Mouse (Mus musculus): Measurements from ENCODE around the gene 4930438A08Rik. TPM values are rescaled to one million over a fixed set of nuclear protein-coding genes. Genes with fewer than 3 reads are reported as not detected.
A peak's percentile ranks its signal among the peaks of the same experiment; 100 is the strongest.

Gene 4930438A08Rik
- polyA plus RNA-seq, 2 experiments = 0.09 to 0.47 TPM

GRCm38 (mm10) chr11:58306860-58307308 lies 32.3 kb downstream of the 4930438A08Rik start, which contains the start of gene Zfp692:
Zfp692 (plus strand) TSS chr11:58307069.
- H3K27ac ChIP-seq (replicated peaks; ENCODE audit: low read depth, low read length) = peak within 1 kb of the TSS; percentile 73
- TF ChIP-seq POLR2A (IDR thresholded peaks at IDR 0.05; ENCODE audit: borderline replicate concordance, extremely low read depth, insufficient read depth, insufficient read length) = no peak
- WGBS = under 1% methylated on average over 34 of the region's 34 CpGs

GRCm38 (mm10) chr11:58307411-58308080 lies 32.9 kb downstream of the 4930438A08Rik start:
- Histone ChIP-seq H3K9me3 (ENCODE audit: control insufficient read depth, low read length) (no peaks in the 10 kb centered on the region), H3K4me2 (replicated peaks; ENCODE audit: low read depth, low read length, severe bottlenecking) (peak overlapping the region; percentile 88), H3K4me1 (ENCODE audit: control insufficient read depth, insufficient read depth, low read length) (peaks cover 15% of the 10 kb centered on the region), H3K36me3 (ENCODE audit: control insufficient read depth, insufficient read depth, low read length) (no peaks in the 10 kb centered on the region), H3K9ac (ENCODE audit: low read depth, low read length, severe bottlenecking) (peak overlapping the region; percentile 64), H3K4me3 (replicated peaks; ENCODE audit: low read length) (peak overlapping the region; percentile 49), H3K27ac (replicated peaks; ENCODE audit: low read depth, low read length) (peak overlapping the region; percentile 73), H3K27me3 (ENCODE audit: control insufficient read depth, insufficient read depth, low read length) (no peaks in the 10 kb centered on the region)
- peak; percentile 75 for DNase-seq (ENCODE audit: low spot score)
- WGBS = 0% methylated on average over 37 of the region's 42 CpGs
- no peak for TF ChIP-seq POLR2A (IDR thresholded peaks at IDR 0.05; ENCODE audit: borderline replicate concordance, extremely low read depth, insufficient read depth, insufficient read length)
- ATAC-seq (ENCODE audit: low FRiP score, low read depth) = peak; percentile 60

More at GRCm38 (mm10) chr11:58306860-58307308, 32.3 kb downstream of the 4930438A08Rik start, which contains the start of gene Zfp692:
- H3K36me3 ChIP-seq (ENCODE audit: control insufficient read depth, insufficient read depth, low read length) = no peaks in the 10 kb centered on the region
- ATAC-seq (ENCODE audit: low FRiP score, low read depth) = peak; percentile 66
- H3K4me2 ChIP-seq (replicated peaks; ENCODE audit: low read depth, low read length, severe bottlenecking) = peak within 1 kb of the TSS; percentile 88
- no peaks in the 10 kb centered on the region for H3K9me3 ChIP-seq (ENCODE audit: control insufficient read depth, low read length)
- H3K4me1 ChIP-seq (ENCODE audit: control insufficient read depth, insufficient read depth, low read length) = peaks cover 15% of the 10 kb centered on the region
- peak within 1 kb of the TSS; percentile 64 for H3K9ac ChIP-seq (ENCODE audit: low read depth, low read length, severe bottlenecking)
- peak; percentile 96 for DNase-seq (ENCODE audit: low spot score)
- H3K4me3 ChIP-seq (replicated peaks; ENCODE audit: low read length) = peak within 1 kb of the TSS; percentile 49
- H3K27me3 ChIP-seq (ENCODE audit: control insufficient read depth, insufficient read depth, low read length) = no peaks in the 10 kb centered on the region

GRCm38 (mm10) chr11:58308661-58309060 lies 34.1 kb downstream of the 4930438A08Rik start:
- Histone ChIP-seq H3K27ac (replicated peaks; ENCODE audit: low read depth, low read length) (no peak overlapping the region), H3K9ac (ENCODE audit: low read depth, low read length, severe bottlenecking) (no peak overlapping the region), H3K4me3 (replicated peaks; ENCODE audit: low read length) (no peak overlapping the region), H3K36me3 (ENCODE audit: control insufficient read depth, insufficient read depth, low read length) (no peaks in the 10 kb centered on the region), H3K27me3 (ENCODE audit: control insufficient read depth, insufficient read depth, low read length) (no peaks in the 10 kb centered on the region), H3K4me2 (replicated peaks; ENCODE audit: low read depth, low read length, severe bottlenecking) (no peak overlapping the region), H3K9me3 (ENCODE audit: control insufficient read depth, low read length) (no peaks in the 10 kb centered on the region), H3K4me1 (ENCODE audit: control insufficient read depth, insufficient read depth, low read length) (peaks cover 12% of the 10 kb centered on the region)
- ATAC-seq (ENCODE audit: low FRiP score, low read depth) (no peak), DNase-seq (ENCODE audit: low spot score) (no peak)
- no peak for TF ChIP-seq POLR2A (IDR thresholded peaks at IDR 0.05; ENCODE audit: borderline replicate concordance, extremely low read depth, insufficient read depth, insufficient read length)
- 92% methylated on average over 9 of the region's 9 CpGs for WGBS

GRCm38 (mm10) chr11:58314069-58314468 lies 39.5 kb downstream of the 4930438A08Rik start:
- TF ChIP-seq POLR2A (IDR thresholded peaks at IDR 0.05; ENCODE audit: borderline replicate concordance, extremely low read depth, insufficient read depth, insufficient read length) = no peak
- WGBS = 81% methylated on average over 6 of the region's 6 CpGs
- Histone ChIP-seq H3K4me1 (ENCODE audit: control insufficient read depth, insufficient read depth, low read length) (no peaks in the 10 kb centered on the region), H3K27me3 (ENCODE audit: control insufficient read depth, insufficient read depth, low read length) (no peaks in the 10 kb centered on the region), H3K36me3 (ENCODE audit: control insufficient read depth, insufficient read depth, low read length) (peaks cover 31% of the 10 kb centered on the region), H3K4me2 (replicated peaks; ENCODE audit: low read depth, low read length, severe bottlenecking) (no peak overlapping the region), H3K9me3 (ENCODE audit: control insufficient read depth, low read length) (no peaks in the 10 kb centered on the region), H3K4me3 (replicated peaks; ENCODE audit: low read length) (no peak overlapping the region), H3K27ac (replicated peaks; ENCODE audit: low read depth, low read length) (no peak overlapping the region), H3K9ac (ENCODE audit: low read depth, low read length, severe bottlenecking) (no peak overlapping the region)
- ATAC-seq (ENCODE audit: low FRiP score, low read depth) (no peak), DNase-seq (ENCODE audit: low spot score) (no peak)

GRCm38 (mm10) chr11:58315536-58316168 lies 41.1 kb downstream of the 4930438A08Rik start:
- no peak for DNase-seq (ENCODE audit: low spot score)
- no peak overlapping the region for H3K4me2 ChIP-seq (replicated peaks; ENCODE audit: low read depth, low read length, severe bottlenecking)
- no peak overlapping the region for H3K27ac ChIP-seq (replicated peaks; ENCODE audit: low read depth, low read length)
- no peaks in the 10 kb centered on the region for H3K27me3 ChIP-seq (ENCODE audit: control insufficient read depth, insufficient read depth, low read length)
- H3K4me3 ChIP-seq (replicated peaks; ENCODE audit: low read length) = no peak overlapping the region
- no peak for TF ChIP-seq POLR2A (IDR thresholded peaks at IDR 0.05; ENCODE audit: borderline replicate concordance, extremely low read depth, insufficient read depth, insufficient read length)
- H3K9ac ChIP-seq (ENCODE audit: low read depth, low read length, severe bottlenecking) = no peak overlapping the region
- H3K36me3 ChIP-seq (ENCODE audit: control insufficient read depth, insufficient read depth, low read length) = peaks cover 34% of the 10 kb centered on the region
- no peak for ATAC-seq (ENCODE audit: low FRiP score, low read depth)
- no peaks in the 10 kb centered on the region for H3K4me1 ChIP-seq (ENCODE audit: control insufficient read depth, insufficient read depth, low read length)
- H3K9me3 ChIP-seq (ENCODE audit: control insufficient read depth, low read length) = no peaks in the 10 kb centered on the region
- WGBS = 91% methylated on average over 5 of the region's 5 CpGs

All from limb, embryonic 14.5 days (tissue).